Mouse (Mus musculus) limb, embryonic 15.5 days (tissue): ENCODE measurements around the gene Slc24a2. TPM values are rescaled to one million over a fixed set of nuclear protein-coding genes. Genes with fewer than 3 reads are reported as not detected.

Experiments used
- ATAC-seq: fragments of 200-750 bp; cut with Nextera tagmentation; 2 replicates; pipeline ENCODE4 v1.8.0; 2017; ENCODE audit warnings: low read depth, moderate TSS enrichment; ENCODE audit not compliant: insufficient number of reproducible peaks, low FRiP score, low TSS enrichment
- H3K27ac ChIP-seq: fragments of 300-500 bp; sonication (generic); 2 replicates; pipeline ENCODE4 v1.5.1; 2015; ENCODE audit warnings: moderate library complexity, mild to moderate bottlenecking, inconsistent platforms
- H3K27me3 ChIP-seq: fragments of 300-500 bp; sonication (generic); 2 replicates; pipeline ENCODE4 v1.6.1; 2015; ENCODE audit warnings: inconsistent platforms
- H3K36me3 ChIP-seq: fragments of 300-500 bp; sonication (generic); 2 replicates; pipeline ENCODE4 v1.6.1; 2015; ENCODE audit warnings: inconsistent platforms
- H3K4me1 ChIP-seq: fragments of 300-500 bp; sonication (generic); 2 replicates; pipeline ENCODE4 v1.6.1; 2015; ENCODE audit warnings: inconsistent platforms
- H3K4me2 ChIP-seq: fragments of 300-500 bp; sonication (generic); 2 replicates; pipeline ENCODE4 v1.6.1; 2015; ENCODE audit warnings: mild to moderate bottlenecking, inconsistent platforms
- H3K4me3 ChIP-seq: fragments of 300-500 bp; sonication (generic); 2 replicates; pipeline ENCODE4 v1.5.1; 2015; ENCODE audit warnings: mild to moderate bottlenecking, inconsistent platforms
- H3K9ac ChIP-seq: fragments of 300-500 bp; sonication (generic); 2 replicates; pipeline ENCODE4 v1.6.1; 2015; ENCODE audit warnings: inconsistent platforms
- H3K9me3 ChIP-seq: fragments of 300-500 bp; sonication (generic); 2 replicates; pipeline ENCODE4 v1.6.1; 2016; ENCODE audit warnings: inconsistent platforms
- WGBS: fragments of 180-500 bp; shearing (Covaris S2); methylation state at CpG from one replicate; pipeline ENCODE4 v1.1.7; 2015; 5-methylcytosine and 5-hydroxymethylcytosine counted together
- polyA plus RNA-seq: library from polyadenylated mRNA; unstranded; fragments of >200 nt; fragmentation: Nextera tagmentation; extraction: Ambion mirVana; gene quantifications from 2 replicates; pipeline ENCODE4 v1.2.1, GENCODE M21; 2015

The Slc24a2 gene
- polyA plus RNA-seq, 1 experiment from 2014 or later, result 0.81 TPM

GRCm38 (mm10) chr4:87065227-87065626 lies 165.1 kb downstream of the Slc24a2 start:
- WGBS, result 81% methylated on average over 5 of the region's 5 CpGs
- Histone ChIP-seq H3K4me3 (no peak overlapping the region), H3K4me2 (no peak overlapping the region), H3K4me1 (no peaks in the 10 kb centered on the region), H3K27me3 (no peaks in the 10 kb centered on the region), H3K9ac (no peak overlapping the region), H3K9me3 (no peaks in the 10 kb centered on the region), H3K27ac (no peak overlapping the region), H3K36me3 (no peaks in the 10 kb centered on the region)
- ATAC-seq, result no peak

- no peaks in the 10 kb centered on the region for H3K27me3 ChIP-seq
- H3K9me3 ChIP-seq, result no peaks in the 10 kb centered on the region
- H3K4me3 ChIP-seq, result no peak overlapping the region
- H3K27ac ChIP-seq, result no peak overlapping the region
- H3K36me3 ChIP-seq, result no peaks in the 10 kb centered on the region
- no peaks in the 10 kb centered on the region for H3K4me1 ChIP-seq
- H3K4me2 ChIP-seq, result no peak overlapping the region
- no peak overlapping the region for H3K9ac ChIP-seq
- WGBS, result 79% methylated on average over 2 of the region's 2 CpGs
- no peak for ATAC-seq
Observed at GRCm38 (mm10) chr4:87064561-87064960, 165.7 kb downstream of the Slc24a2 start.

DNA sequence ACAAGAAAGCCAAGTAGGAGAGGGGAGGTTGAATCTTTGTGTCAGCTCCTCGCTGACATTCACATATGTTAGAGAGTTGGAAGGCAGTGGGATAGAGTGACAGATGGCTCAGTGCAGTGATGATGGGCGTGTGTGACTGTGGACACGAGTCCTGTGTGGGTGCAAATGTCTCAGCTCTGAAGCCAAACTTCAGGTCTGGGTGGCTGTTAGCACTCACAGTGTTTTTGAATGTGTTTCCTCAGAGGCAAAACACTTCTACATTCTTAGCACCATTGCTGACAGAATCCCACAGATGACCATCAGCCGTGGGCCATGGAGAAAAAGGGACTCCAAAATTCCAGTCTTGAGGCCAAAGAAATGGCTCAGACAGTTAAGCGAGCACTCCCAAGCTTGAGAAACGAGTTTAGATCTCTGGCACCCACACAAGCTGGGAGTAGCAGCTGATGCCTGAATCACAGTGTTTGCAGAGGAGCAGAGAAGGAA lies 167.5 kb downstream of the Slc24a2 start:
- Histone ChIP-seq H3K4me2 (no peak overlapping the region), H3K4me3 (no peak overlapping the region), H3K36me3 (no peaks in the 10 kb centered on the region), H3K4me1 (no peaks in the 10 kb centered on the region), H3K27ac (no peak overlapping the region), H3K9ac (no peak overlapping the region), H3K9me3 (no peaks in the 10 kb centered on the region), H3K27me3 (no peaks in the 10 kb centered on the region)
- WGBS, result 72% methylated on average over 6 of the region's 6 CpGs
- ATAC-seq, result no peak

DNA sequence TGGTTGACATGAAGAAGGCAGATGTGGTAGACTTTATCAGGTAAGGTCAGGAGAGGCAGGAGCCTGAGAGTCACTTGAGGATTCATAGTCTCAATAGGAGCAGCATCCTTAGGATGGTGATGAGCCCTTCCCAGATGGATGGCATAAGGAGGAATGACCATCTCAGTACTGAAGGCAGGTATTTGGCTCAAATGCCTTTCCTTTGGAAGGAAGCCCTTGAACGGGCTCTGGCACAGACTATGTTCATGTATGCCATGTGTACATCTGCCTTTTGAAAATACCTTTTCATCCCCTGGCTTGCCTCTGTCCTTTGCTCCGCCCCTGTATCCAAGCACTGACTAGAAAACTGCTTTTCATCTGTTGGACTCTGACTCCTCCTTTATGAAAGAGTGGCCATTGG lies 168.6 kb downstream of the Slc24a2 start:
- no peaks in the 10 kb centered on the region for H3K4me1 ChIP-seq
- H3K4me3 ChIP-seq, result no peak overlapping the region
- H3K4me2 ChIP-seq, result no peak overlapping the region
- no peaks in the 10 kb centered on the region for H3K9me3 ChIP-seq
- H3K27me3 ChIP-seq, result no peaks in the 10 kb centered on the region
- no peak for ATAC-seq
- WGBS, result 71% methylated on average over 2 of the region's 2 CpGs
- no peak overlapping the region for H3K9ac ChIP-seq
- no peak overlapping the region for H3K27ac ChIP-seq
- H3K36me3 ChIP-seq, result no peaks in the 10 kb centered on the region

DNA sequence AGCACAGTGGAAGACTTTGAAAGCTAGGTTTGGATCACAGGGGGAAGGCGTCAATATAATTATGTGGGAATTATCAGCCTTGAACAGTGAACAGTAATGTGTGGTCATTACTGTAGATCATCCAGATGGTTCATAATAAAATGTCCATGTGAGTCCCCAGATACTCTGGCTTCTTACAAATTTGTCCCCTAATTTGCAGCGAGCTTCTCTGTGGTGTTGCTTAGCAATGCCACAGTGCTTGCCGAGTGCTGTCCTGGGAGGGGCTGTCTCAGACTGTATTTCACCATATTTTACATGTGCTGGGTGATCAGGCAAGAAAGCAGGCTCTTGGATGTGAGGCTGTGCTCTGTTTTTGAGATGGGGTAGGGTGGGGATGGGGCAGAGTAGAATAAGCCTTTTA lies 172.7 kb downstream of the Slc24a2 start:
- ATAC-seq, result no peak
- no peak overlapping the region for H3K9ac ChIP-seq
- H3K27me3 ChIP-seq, result no peaks in the 10 kb centered on the region
- H3K4me1 ChIP-seq, result no peaks in the 10 kb centered on the region
- H3K9me3 ChIP-seq, result no peaks in the 10 kb centered on the region
- no peaks in the 10 kb centered on the region for H3K36me3 ChIP-seq
- H3K4me2 ChIP-seq, result no peak overlapping the region
- H3K27ac ChIP-seq, result no peak overlapping the region
- WGBS, result 49% methylated on average over 3 of the region's 3 CpGs
- H3K4me3 ChIP-seq, result no peak overlapping the region

DNA sequence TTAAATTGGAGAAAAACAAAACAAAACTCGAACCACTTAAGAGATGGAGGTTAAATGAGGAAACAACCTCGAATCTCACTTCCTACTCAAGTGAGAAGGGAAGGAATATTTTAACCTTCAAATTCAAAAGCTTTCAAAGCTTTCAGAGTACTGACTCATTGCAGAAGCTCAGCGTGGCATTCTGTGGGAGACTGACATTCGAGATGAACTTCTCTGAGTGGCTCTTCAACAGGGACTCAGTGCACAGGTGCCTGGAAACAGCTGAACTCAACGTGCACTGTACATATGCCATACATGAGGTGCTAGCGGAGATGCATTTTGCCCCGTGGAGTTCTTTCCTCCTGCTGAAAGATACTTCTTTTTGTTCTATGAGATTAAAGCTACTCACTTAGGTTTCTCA lies 174.5 kb downstream of the Slc24a2 start:
- Histone ChIP-seq H3K9ac (no peak overlapping the region), H3K27ac (no peak overlapping the region), H3K9me3 (no peaks in the 10 kb centered on the region), H3K4me2 (no peak overlapping the region), H3K27me3 (no peaks in the 10 kb centered on the region), H3K4me3 (no peak overlapping the region), H3K36me3 (no peaks in the 10 kb centered on the region), H3K4me1 (no peaks in the 10 kb centered on the region)
- 74% methylated on average over 7 of the region's 7 CpGs for WGBS
- ATAC-seq, result no peak

GRCm38 (mm10) chr4:87052881-87053280 lies 177.4 kb downstream of the Slc24a2 start:
- no peaks in the 10 kb centered on the region for H3K36me3 ChIP-seq
- ATAC-seq, result no peak

GRCm38 (mm10) chr4:87049061-87049460 lies 181.2 kb downstream of the Slc24a2 start:
- H3K27ac ChIP-seq, result no peak overlapping the region

More at GRCm38 (mm10) chr4:87052881-87053280, 177.4 kb downstream of the Slc24a2 start:
- H3K4me3 ChIP-seq, result no peak overlapping the region
- WGBS, result 90% methylated on average over 5 of the region's 5 CpGs
- no peak overlapping the region for H3K9ac ChIP-seq
- no peaks in the 10 kb centered on the region for H3K27me3 ChIP-seq
- no peak overlapping the region for H3K4me2 ChIP-seq
- H3K4me1 ChIP-seq, result no peaks in the 10 kb centered on the region
- H3K9me3 ChIP-seq, result no peaks in the 10 kb centered on the region
- no peak overlapping the region for H3K27ac ChIP-seq

DNA sequence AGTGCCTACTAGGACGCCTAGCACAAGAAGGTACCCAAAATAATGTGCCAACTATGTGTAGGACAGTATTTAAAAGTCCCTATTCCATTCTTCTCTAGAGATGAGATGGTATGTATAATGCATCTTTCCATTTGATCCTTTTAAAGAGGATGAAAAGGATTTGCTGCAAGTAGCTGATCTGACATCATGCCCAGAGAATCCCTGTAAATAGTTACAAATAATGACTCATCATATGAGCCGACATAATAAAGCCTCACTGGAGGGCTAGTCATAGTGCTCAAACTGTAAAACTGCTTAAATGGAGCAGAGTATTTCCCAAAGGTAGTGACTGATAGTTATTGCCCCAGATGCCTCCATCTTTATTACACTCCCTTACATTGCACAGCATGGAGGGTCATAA lies 183.1 kb downstream of the Slc24a2 start:
- Histone ChIP-seq H3K4me3 (no peak overlapping the region), H3K4me2 (no peak overlapping the region), H3K36me3 (no peaks in the 10 kb centered on the region), H3K4me1 (no peaks in the 10 kb centered on the region), H3K9ac (no peak overlapping the region), H3K9me3 (no peaks in the 10 kb centered on the region), H3K27ac (no peak overlapping the region), H3K27me3 (no peaks in the 10 kb centered on the region)
- no peak for ATAC-seq
- WGBS, result 63% methylated on average over 2 of the region's 2 CpGs

More at GRCm38 (mm10) chr4:87049061-87049460, 181.2 kb downstream of the Slc24a2 start:
- H3K36me3 ChIP-seq, result no peaks in the 10 kb centered on the region
- WGBS, result 68% methylated on average over 3 of the region's 3 CpGs
- no peak overlapping the region for H3K4me2 ChIP-seq
- ATAC-seq, result no peak
- H3K27me3 ChIP-seq, result no peaks in the 10 kb centered on the region
- H3K4me3 ChIP-seq, result no peak overlapping the region
- H3K9me3 ChIP-seq, result no peaks in the 10 kb centered on the region
- H3K4me1 ChIP-seq, result no peaks in the 10 kb centered on the region
- H3K9ac ChIP-seq, result no peak overlapping the region

DNA sequence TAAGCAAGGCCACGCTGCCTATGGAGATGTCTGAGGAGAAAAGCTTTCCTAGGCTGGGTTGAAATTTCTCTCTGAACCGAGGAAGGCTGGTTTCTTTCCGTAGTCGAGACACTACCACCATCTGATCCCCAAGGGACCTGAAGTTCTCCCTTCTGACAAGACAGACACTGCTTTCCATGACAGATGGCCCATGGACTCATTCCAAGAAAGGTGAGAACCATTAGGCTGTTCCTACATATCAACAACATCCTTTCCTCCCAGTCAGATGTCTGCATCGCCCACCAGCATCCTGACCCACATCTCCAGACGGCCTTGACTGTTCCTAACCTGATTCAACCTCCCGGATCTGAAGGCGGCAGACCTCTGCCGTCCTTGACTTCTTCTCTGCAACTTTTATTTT lies 187.0 kb downstream of the Slc24a2 start:
- no peak for ATAC-seq
- WGBS, result 86% methylated on average over 9 of the region's 9 CpGs

GRCm38 (mm10) chr4:87041412-87041997 lies 188.8 kb downstream of the Slc24a2 start:
- WGBS, result 61% methylated on average over 7 of the region's 7 CpGs
- Histone ChIP-seq H3K4me3 (no peak overlapping the region), H3K9me3 (no peaks in the 10 kb centered on the region), H3K27me3 (no peaks in the 10 kb centered on the region), H3K27ac (no peak overlapping the region; the same call in 1 of the 2 replicates), H3K36me3 (no peaks in the 10 kb centered on the region), H3K4me1 (0 out of 2 replicates have a peak, but pooled peaks cover 2% of the 10 kb centered on the region), H3K9ac (no peak overlapping the region), H3K4me2 (no peak overlapping the region)
- ATAC-seq, result no peak

More for the DNA sequence above, 187.0 kb downstream of the Slc24a2 start:
- Histone ChIP-seq H3K9me3 (no peaks in the 10 kb centered on the region), H3K27me3 (no peaks in the 10 kb centered on the region), H3K36me3 (no peaks in the 10 kb centered on the region), H3K4me2 (no peak overlapping the region), H3K9ac (no peak overlapping the region), H3K27ac (no peak overlapping the region), H3K4me3 (no peak overlapping the region), H3K4me1 (0 out of 2 replicates have a peak, but pooled peaks cover 2% of the 10 kb centered on the region)

DNA sequence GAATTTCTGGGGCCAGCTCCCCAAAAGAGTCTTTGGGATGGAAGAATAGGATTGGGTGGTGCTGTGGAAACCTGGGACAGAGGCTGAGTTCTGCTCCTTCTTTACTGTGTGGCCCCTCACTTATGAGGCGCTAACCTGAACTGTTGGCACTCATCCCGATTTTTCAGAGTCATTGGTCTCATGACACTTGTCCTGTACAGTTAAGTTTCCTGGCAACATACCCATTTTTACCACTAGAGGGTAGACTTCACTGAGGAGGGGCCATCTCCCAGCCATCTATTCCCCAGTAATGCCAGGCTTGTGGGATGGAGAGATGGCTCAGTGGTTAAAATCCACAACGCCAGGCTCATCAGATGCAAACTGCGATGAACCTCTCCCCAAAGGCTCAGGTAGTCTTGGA lies 192.7 kb downstream of the Slc24a2 start:
- H3K4me2 ChIP-seq, result no peak overlapping the region
- H3K4me1 ChIP-seq, result 0 out of 2 replicates have a peak, but pooled peaks cover 2% of the 10 kb centered on the region
- WGBS, result 63% methylated on average over 4 of the region's 4 CpGs
- ATAC-seq, result no peak
- H3K36me3 ChIP-seq, result no peaks in the 10 kb centered on the region
- H3K4me3 ChIP-seq, result no peak overlapping the region
- H3K9me3 ChIP-seq, result no peaks in the 10 kb centered on the region
- H3K9ac ChIP-seq, result no peak overlapping the region
- H3K27me3 ChIP-seq, result no peaks in the 10 kb centered on the region
- H3K27ac ChIP-seq, result no peak overlapping the region

GRCm38 (mm10) chr4:87036507-87036906 lies 193.8 kb downstream of the Slc24a2 start:
- H3K9me3 ChIP-seq, result no peaks in the 10 kb centered on the region
- WGBS, result 75% methylated on average over 5 of the region's 5 CpGs
- H3K27me3 ChIP-seq, result no peaks in the 10 kb centered on the region
- no peak for ATAC-seq
- no peak overlapping the region for H3K4me2 ChIP-seq
- no peak overlapping the region for H3K9ac ChIP-seq
- H3K4me1 ChIP-seq, result 0 out of 2 replicates have a peak, but pooled peaks cover 2% of the 10 kb centered on the region
- no peak overlapping the region for H3K4me3 ChIP-seq
- no peak overlapping the region for H3K27ac ChIP-seq
- H3K36me3 ChIP-seq, result no peaks in the 10 kb centered on the region
